Mouse (Mus musculus) kidney, embryonic 14.5 days (tissue): Measurements from ENCODE around the gene Syn3. TPM values are rescaled to one million over a fixed set of nuclear protein-coding genes. Genes with fewer than 3 reads are reported as not detected.
"Not testable (repeated sequence)": the region's sequence is repeated elsewhere in the genome, so short reads cannot be mapped to it uniquely, and the experiment has no call there.

Experiments used
- ATAC-seq: fragments of 200-750 bp; cut with Nextera tagmentation; 2 replicates; pipeline ENCODE4 v1.8.0; 2017; ENCODE audit warnings: moderate number of reproducible peaks, mild to moderate bottlenecking, moderate TSS enrichment, moderate library complexity; ENCODE audit not compliant: low FRiP score, low TSS enrichment
- H3K27ac ChIP-seq: fragments of 300-500 bp; sonication (generic); 2 replicates; pipeline ENCODE4 v1.5.1; 2014; ENCODE audit warnings: low read depth, mild to moderate bottlenecking, low read length, moderate library complexity, mixed read lengths
- H3K27me3 ChIP-seq: fragments of 300-500 bp; sonication (generic); 2 replicates; pipeline ENCODE4 v1.6.1; 2014; ENCODE audit warnings: mild to moderate bottlenecking, low read length; ENCODE audit not compliant: control insufficient read depth, insufficient read depth
- H3K36me3 ChIP-seq: fragments of 300-500 bp; sonication (generic); 2 replicates; pipeline ENCODE4 v1.6.1; 2014; ENCODE audit warnings: low read length, mixed read lengths; ENCODE audit not compliant: control insufficient read depth, insufficient read depth
- H3K4me1 ChIP-seq: fragments of 300-500 bp; sonication (generic); 2 replicates; pipeline ENCODE4 v1.6.1; 2014; ENCODE audit warnings: low read length, mixed read lengths; ENCODE audit not compliant: control insufficient read depth, insufficient read depth
- H3K4me2 ChIP-seq: fragments of 300-500 bp; sonication (generic); replicated peaks from 2 replicates; pipeline ENCODE4 v1.6.1; 2014; ENCODE audit warnings: low read depth, mild to moderate bottlenecking, low read length
- H3K4me3 ChIP-seq: fragments of 300-500 bp; sonication (generic); 2 replicates; pipeline ENCODE4 v1.5.1; 2014; ENCODE audit warnings: mild to moderate bottlenecking, low read length
- H3K9ac ChIP-seq: fragments of 300-500 bp; sonication (generic); 2 replicates; pipeline ENCODE4 v1.6.1; 2014; ENCODE audit warnings: low read depth, mild to moderate bottlenecking, low read length, moderate library complexity
- H3K9me3 ChIP-seq: fragments of 300-500 bp; sonication (generic); 2 replicates; pipeline ENCODE4 v1.6.1; 2016; ENCODE audit warnings: low read length; ENCODE audit not compliant: control insufficient read depth
- WGBS: fragments of 180-500 bp; shearing (Covaris S2); extraction: QIAGEN DNeasy Blood & Tissue Kit; methylation state at CpG from one replicate; pipeline ENCODE4 v1.1.7; 2014; 5-methylcytosine and 5-hydroxymethylcytosine counted together
- polyA plus RNA-seq: library from polyadenylated mRNA; unstranded; fragments of >200 nt; fragmentation: Nextera tagmentation; extraction: Ambion mirVana; gene quantifications from 2 replicates; pipeline ENCODE4 v1.2.1, GENCODE M21; 2014

The Syn3 gene
- polyA plus RNA-seq, result 6.3 and 8.4 TPM in 2 replicates

- Histone ChIP-seq H3K9me3 (no peaks in the 10 kb centered on the region), H3K27me3 (no peaks in the 10 kb centered on the region), H3K4me3 (peak within 1 kb of the TSS; percentile 43), H3K4me2 (peak within 1 kb of the TSS; percentile 78), H3K36me3 (no peaks in the 10 kb centered on the region), H3K4me1 (peaks cover 12% of the 10 kb centered on the region; the same call in 1 of the 2 replicates), H3K27ac (peak within 1 kb of the TSS; percentile 70), H3K9ac (peak within 1 kb of the TSS; percentile 68)
- peak; percentile 99 for ATAC-seq
- WGBS, result 1% methylated on average over 21 of the region's 21 CpGs
Observed at GRCm38 (mm10) chr10:86498673-86499391, at the start of gene Syn3. Gene Syn3 (minus strand): TSS chr10:86498896.

GRCm38 (mm10) chr10:86526357-86526874 lies 27.7 kb upstream of the Syn3 start:
- H3K27me3 ChIP-seq, H3K4me1 ChIP-seq, H3K9ac ChIP-seq, H3K4me3 ChIP-seq, ATAC-seq, H3K36me3 ChIP-seq, H3K9me3 ChIP-seq, H3K4me2 ChIP-seq, H3K27ac ChIP-seq: not testable (repeated sequence)
- 91% methylated on average over 3 of the region's 5 CpGs for WGBS

- Histone ChIP-seq H3K36me3 (no peaks in the 10 kb centered on the region), H3K27ac (no peak overlapping the region), H3K4me2 (no peak overlapping the region), H3K4me1 (no peaks in the 10 kb centered on the region), H3K27me3 (no peaks in the 10 kb centered on the region), H3K4me3 (no peak overlapping the region), H3K9ac (no peak overlapping the region), H3K9me3 (no peaks in the 10 kb centered on the region)
- no peak for ATAC-seq
- 88% methylated on average over 4 of the region's 4 CpGs for WGBS
Observed at GRCm38 (mm10) chr10:86513801-86514200, 15.1 kb upstream of the Syn3 start.

- ATAC-seq, result no peak
- no peaks in the 10 kb centered on the region for H3K9me3 ChIP-seq
- no peak overlapping the region for H3K4me3 ChIP-seq
Observed at GRCm38 (mm10) chr10:86510941-86511340, 12.2 kb upstream of the Syn3 start.

GRCm38 (mm10) chr10:86502063-86502462 lies 3.4 kb upstream of the Syn3 start:
- no peaks in the 10 kb centered on the region for H3K27me3 ChIP-seq
- H3K27ac ChIP-seq, result no peak overlapping the region
- H3K4me1 ChIP-seq, result peaks cover 6% of the 10 kb centered on the region; the same call in 1 of the 2 replicates
- ATAC-seq, result no peak
- H3K9me3 ChIP-seq, result no peaks in the 10 kb centered on the region
- 88% methylated on average over 2 of the region's 2 CpGs for WGBS
- H3K9ac ChIP-seq, result no peak overlapping the region
- no peak overlapping the region for H3K4me3 ChIP-seq
- no peaks in the 10 kb centered on the region for H3K36me3 ChIP-seq
- H3K4me2 ChIP-seq, result no peak overlapping the region

More at GRCm38 (mm10) chr10:86510941-86511340, 12.2 kb upstream of the Syn3 start:
- no peaks in the 10 kb centered on the region for H3K27me3 ChIP-seq
- H3K4me1 ChIP-seq, result no peaks in the 10 kb centered on the region
- H3K4me2 ChIP-seq, result no peak overlapping the region
- no peak overlapping the region for H3K27ac ChIP-seq
- no peaks in the 10 kb centered on the region for H3K36me3 ChIP-seq
- H3K9ac ChIP-seq, result no peak overlapping the region

GRCm38 (mm10) chr10:86498051-86498672 lies 534 bp downstream of the Syn3 start:
- Histone ChIP-seq H3K27ac (peak overlapping the region; percentile 70), H3K27me3 (no peaks in the 10 kb centered on the region), H3K9me3 (no peaks in the 10 kb centered on the region), H3K9ac (peak overlapping the region; percentile 68), H3K4me1 (peaks cover 12% of the 10 kb centered on the region; the same call in 1 of the 2 replicates), H3K4me3 (peak overlapping the region; percentile 43), H3K36me3 (no peaks in the 10 kb centered on the region), H3K4me2 (peak overlapping the region; percentile 78)
- peak; percentile 66 for ATAC-seq
- 2% methylated on average over 12 of the region's 12 CpGs for WGBS

GRCm38 (mm10) chr10:86495851-86496250 lies 2.8 kb downstream of the Syn3 start:
- ATAC-seq, result no peak
- WGBS, result 98% methylated on average over 2 of the region's 2 CpGs
- Histone ChIP-seq H3K4me2 (no peak overlapping the region), H3K36me3 (no peaks in the 10 kb centered on the region), H3K27me3 (no peaks in the 10 kb centered on the region), H3K9ac (no peak overlapping the region), H3K4me3 (no peak overlapping the region), H3K9me3 (no peaks in the 10 kb centered on the region), H3K4me1 (peaks cover 12% of the 10 kb centered on the region; the same call in 1 of the 2 replicates), H3K27ac (no peak overlapping the region)

DNA sequence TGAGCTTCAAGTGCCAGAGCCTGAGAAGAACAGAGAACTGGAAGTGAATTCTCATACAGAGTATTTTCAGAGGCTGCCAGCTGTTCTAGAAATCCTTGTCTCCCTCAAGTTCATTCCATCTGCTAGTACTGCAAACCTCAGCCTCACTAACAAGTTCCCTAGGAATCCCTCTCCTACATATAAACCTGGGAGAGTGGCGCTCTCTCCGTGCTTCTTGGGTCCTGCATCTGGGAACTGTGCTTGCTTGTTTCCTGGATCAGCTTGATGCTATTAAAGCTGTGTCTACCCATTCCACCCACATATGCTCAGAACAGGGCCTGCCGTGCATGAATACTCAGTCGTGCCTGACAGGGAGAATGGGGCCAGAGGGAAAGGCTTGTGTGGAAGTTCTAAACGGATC lies 5.6 kb downstream of the Syn3 start:
- no peaks in the 10 kb centered on the region for H3K9me3 ChIP-seq
- H3K4me1 ChIP-seq, result peaks cover 12% of the 10 kb centered on the region; the same call in 1 of the 2 replicates
- 68% methylated on average over 5 of the region's 5 CpGs for WGBS
- no peaks in the 10 kb centered on the region for H3K36me3 ChIP-seq
- H3K27ac ChIP-seq, result no peak overlapping the region
- no peak overlapping the region for H3K4me2 ChIP-seq
- H3K4me3 ChIP-seq, result no peak overlapping the region
- no peaks in the 10 kb centered on the region for H3K27me3 ChIP-seq
- H3K9ac ChIP-seq, result no peak overlapping the region
- no peak for ATAC-seq
